Mouse (Mus musculus) adrenal gland, adult 8-10 months (tissue): ENCODE data around the gene Vps13c. TPM values are rescaled to one million over a fixed set of nuclear protein-coding genes. Genes with fewer than 3 reads are reported as not detected.

Experiments used
- DNase-seq: peaks from one replicate; pipeline ENCODE4 v3.0.0; 2022
- total RNA-seq, 4 experiments: library from RNA; stranded (reverse); gene quantifications; 2 replicates each; pipeline ENCODE4 v1.2.4; 2022

Vps13c gene
- 10 to 100 TPM; 57.4 to 61.2 (median 59.2) TPM for total RNA-seq

GRCm38 (mm10) chr9:67839981-67840859 is at the start of gene Vps13c:
TSS of gene Vps13c (plus strand) at chr9:67840396.
- DNase-seq: peak; percentile 72

- DNase-seq: no peak
These were observed 47.8 kb upstream of the Vps13c start for GRCm38 (mm10) chr9:67792405-67792804.

- DNase-seq: no peak
These were observed 46.7 kb upstream of the Vps13c start for GRCm38 (mm10) chr9:67793501-67793900.

- DNase-seq: no peak
These were observed 46.0 kb upstream of the Vps13c start for GRCm38 (mm10) chr9:67794216-67794615.

- DNase-seq: no peak
These were observed 45.5 kb upstream of the Vps13c start for GRCm38 (mm10) chr9:67794668-67795067.

GRCm38 (mm10) chr9:67795205-67795675 is 45.0 kb upstream of the Vps13c start:
- no peak for DNase-seq

GRCm38 (mm10) chr9:67799078-67799819 is 40.9 kb upstream of the Vps13c start:
- peak; percentile 36 for DNase-seq

- no peak for DNase-seq
These were observed 38.0 kb upstream of the Vps13c start for GRCm38 (mm10) chr9:67802241-67802640.

GRCm38 (mm10) chr9:67807000-67807399 is 33.2 kb upstream of the Vps13c start:
- DNase-seq: no peak

GRCm38 (mm10) chr9:67810527-67810926 is 29.7 kb upstream of the Vps13c start:
- DNase-seq: no peak

GRCm38 (mm10) chr9:67811116-67811515 is 29.1 kb upstream of the Vps13c start:
- DNase-seq: no peak

GRCm38 (mm10) chr9:67813171-67813570 is 27.0 kb upstream of the Vps13c start:
- no peak for DNase-seq

- peak; percentile 50 for DNase-seq
These were observed 26.4 kb upstream of the Vps13c start for GRCm38 (mm10) chr9:67813665-67814337.

- no peak for DNase-seq
These were observed 23.8 kb upstream of the Vps13c start for GRCm38 (mm10) chr9:67816172-67816928.

- DNase-seq: no peak
These were observed 22.1 kb upstream of the Vps13c start for GRCm38 (mm10) chr9:67817898-67818667.

- DNase-seq: no peak
These were observed 21.6 kb upstream of the Vps13c start for GRCm38 (mm10) chr9:67818668-67818950.

GRCm38 (mm10) chr9:67823131-67823530 is 17.1 kb upstream of the Vps13c start:
- DNase-seq: no peak

GRCm38 (mm10) chr9:67825527-67825926 is 14.7 kb upstream of the Vps13c start:
- no peak for DNase-seq

GRCm38 (mm10) chr9:67828182-67828581 is 12.0 kb upstream of the Vps13c start:
- DNase-seq: no peak

- no peak for DNase-seq
These were observed 9.5 kb upstream of the Vps13c start for GRCm38 (mm10) chr9:67830411-67831358.
